Mouse (Mus musculus): Measurements from ENCODE around the gene Pip4k2b.
A peak's percentile ranks its signal among the peaks of the same experiment; 100 is the strongest.
"Not testable (repeated sequence)": the region's sequence is repeated elsewhere in the genome, so short reads cannot be mapped to it uniquely, and the experiment has no call there.

Pip4k2b gene

DNA sequence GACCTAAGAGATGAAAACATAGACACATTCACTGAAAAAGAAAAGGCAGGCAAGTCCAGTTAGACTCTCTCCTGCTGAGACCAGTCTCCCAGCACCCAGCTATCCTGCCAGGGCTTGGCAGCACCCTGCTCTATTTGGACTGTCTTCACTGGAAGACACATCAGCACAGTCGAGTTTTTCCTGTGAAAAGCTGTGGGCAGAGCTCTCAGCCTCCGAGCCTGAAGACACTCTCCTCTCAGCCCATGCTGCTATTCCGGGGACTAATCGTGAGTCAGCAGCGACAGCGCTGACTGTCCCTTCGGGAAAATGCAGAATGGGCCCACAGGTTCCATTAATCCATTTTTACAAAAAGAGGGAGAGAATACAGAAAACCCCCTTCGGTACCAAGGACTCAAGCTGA is 8.8 kb upstream of the Pip4k2b start:
- no peak for DNase-seq (ENCODE audit: extremely low spot score, low read depth, low spot score)

DNA sequence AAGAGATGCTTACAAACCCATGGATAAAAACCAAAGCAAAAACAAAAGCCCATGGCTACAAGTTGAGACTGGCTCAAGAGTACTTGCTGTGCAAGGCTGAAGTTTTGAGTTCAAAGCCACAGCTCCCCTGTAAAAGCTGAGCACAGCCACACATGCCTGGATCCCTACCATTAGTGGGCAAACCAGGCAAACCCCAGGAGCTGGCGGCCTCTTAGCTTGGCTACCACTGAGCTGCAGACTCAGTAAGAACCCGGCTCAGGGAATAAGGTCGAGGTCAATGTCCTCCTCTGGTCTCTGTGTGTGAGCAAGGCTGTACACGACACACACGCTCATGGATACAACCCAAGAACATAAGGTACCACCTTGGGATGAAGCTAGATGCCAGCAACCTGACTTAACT is 4.0 kb upstream of the Pip4k2b start:
- DNase-seq (ENCODE audit: extremely low spot score, low read depth, low spot score): no peak

DNA sequence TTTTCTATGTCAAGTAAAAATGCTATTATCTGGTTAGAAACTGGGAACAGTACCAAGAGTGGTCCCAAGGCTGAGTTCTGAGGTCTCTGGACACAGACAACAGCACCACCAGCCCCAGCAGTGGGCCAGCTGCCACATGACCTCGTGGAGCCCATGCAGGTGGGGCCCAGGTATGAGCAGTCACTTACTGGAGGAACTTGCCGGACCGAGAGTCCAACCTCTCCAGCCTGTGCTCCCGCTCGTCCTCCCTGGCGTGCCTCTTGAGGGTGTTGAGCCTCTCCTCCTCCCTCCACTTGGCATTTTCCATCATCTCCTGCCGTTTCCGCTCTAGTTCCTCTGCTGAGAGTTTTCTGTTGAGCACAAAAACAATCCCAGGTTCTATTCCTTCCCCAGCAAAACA is 3.3 kb upstream of the Pip4k2b start:
- no peak for DNase-seq (ENCODE audit: extremely low spot score, low read depth, low spot score)

GRCm38 (mm10) chr11:97745331-97745721 is 822 bp upstream of the Pip4k2b start:
- DNase-seq (ENCODE audit: extremely low spot score, low read depth, low spot score): no peak

GRCm38 (mm10) chr11:97744718-97745330 is 320 bp upstream of the Pip4k2b start:
- DNase-seq (ENCODE audit: extremely low spot score, low read depth, low spot score): peak; percentile 95

DNA sequence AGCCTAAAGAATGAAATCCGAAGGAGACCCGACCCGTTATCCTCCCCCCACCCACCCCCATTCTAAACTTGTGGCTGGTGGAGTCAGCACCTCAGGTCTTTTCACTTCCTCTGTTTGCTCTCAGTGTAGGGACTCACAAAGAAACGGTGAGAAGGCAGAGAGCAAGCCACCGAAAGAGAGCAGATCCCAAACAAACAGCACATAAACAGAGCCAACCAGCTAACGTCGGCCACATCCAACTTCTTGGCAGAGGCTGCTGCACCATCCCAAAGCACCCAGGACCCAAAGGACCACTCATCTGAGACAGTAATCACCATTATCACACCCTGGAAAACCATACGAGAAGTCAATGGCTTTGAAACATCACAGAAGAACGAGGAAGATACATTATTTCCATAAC is 1.1 kb downstream of the Pip4k2b start:
- DNase-seq (ENCODE audit: extremely low spot score, low read depth, low spot score): no peak

- DNase-seq (ENCODE audit: extremely low spot score, low read depth, low spot score): no peak
These were observed 1.9 kb downstream of the Pip4k2b start for GRCm38 (mm10) chr11:97742591-97742990.

GRCm38 (mm10) chr11:97742157-97742556 is 2.3 kb downstream of the Pip4k2b start:
- DNase-seq (ENCODE audit: extremely low spot score, low read depth, low spot score): no peak

- DNase-seq (ENCODE audit: extremely low spot score, low read depth, low spot score): no peak
These were observed 4.3 kb downstream of the Pip4k2b start for GRCm38 (mm10) chr11:97740190-97740589.

DNA sequence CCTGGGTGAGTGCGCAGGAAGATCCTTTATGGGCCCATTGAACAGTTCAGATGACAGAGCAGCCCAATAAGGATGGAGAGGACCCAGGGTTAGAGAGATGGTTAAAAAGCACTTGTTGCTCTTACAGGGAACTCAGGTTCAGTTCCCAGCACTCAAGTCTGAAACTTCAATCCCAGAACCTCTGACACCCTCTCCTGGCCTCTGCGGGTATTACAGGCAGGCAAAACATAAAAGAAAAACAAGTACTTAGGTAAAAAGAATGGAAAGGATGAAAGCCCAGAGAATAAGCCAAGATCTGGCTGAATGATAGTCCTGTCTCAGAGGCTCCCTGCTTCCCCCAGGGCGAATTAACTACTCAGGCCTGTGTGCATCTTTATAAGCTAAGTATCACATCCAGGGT is 5.3 kb downstream of the Pip4k2b start:
- DNase-seq (ENCODE audit: extremely low spot score, low read depth, low spot score): no peak

DNA sequence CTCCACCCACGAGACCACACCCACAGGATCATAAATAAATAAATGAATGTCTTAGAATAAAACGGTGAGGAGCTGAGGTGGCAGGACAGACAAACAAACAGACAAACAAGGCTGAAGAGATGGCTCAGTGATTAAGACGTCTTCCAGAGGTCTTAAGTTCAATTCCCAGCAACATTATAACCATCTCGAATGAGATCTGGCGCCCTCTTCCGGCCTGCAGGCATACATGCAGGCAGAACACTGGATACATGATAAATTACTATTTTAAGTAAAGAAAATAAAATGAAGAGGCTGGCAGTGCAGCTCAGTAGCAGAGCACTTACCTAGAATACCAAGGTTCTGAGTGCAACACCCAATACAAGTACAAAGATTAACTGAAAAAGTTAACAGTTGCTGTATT is 5.8 kb downstream of the Pip4k2b start:
- no peak for DNase-seq (ENCODE audit: extremely low spot score, low read depth, low spot score)

DNA sequence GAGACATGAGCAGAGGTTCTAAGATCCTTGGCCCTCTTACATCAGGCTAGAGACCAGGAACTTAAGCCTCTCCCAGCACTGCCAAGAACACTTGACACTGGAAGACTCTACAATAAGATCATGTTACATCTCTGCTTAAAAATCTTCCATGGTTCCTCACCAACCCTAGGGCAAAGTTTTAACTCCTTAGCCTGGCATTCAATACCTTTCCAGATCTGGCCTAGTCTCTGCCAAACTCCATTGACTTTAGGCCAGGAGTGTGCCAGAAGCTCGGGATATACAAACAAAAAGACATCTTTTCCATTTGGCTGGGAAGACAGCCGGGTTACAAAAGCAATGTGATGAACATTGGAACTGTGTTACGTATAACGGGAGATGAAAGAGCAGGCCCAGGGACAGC is 6.9 kb downstream of the Pip4k2b start:
- no peak for DNase-seq (ENCODE audit: extremely low spot score, low read depth, low spot score)

DNA sequence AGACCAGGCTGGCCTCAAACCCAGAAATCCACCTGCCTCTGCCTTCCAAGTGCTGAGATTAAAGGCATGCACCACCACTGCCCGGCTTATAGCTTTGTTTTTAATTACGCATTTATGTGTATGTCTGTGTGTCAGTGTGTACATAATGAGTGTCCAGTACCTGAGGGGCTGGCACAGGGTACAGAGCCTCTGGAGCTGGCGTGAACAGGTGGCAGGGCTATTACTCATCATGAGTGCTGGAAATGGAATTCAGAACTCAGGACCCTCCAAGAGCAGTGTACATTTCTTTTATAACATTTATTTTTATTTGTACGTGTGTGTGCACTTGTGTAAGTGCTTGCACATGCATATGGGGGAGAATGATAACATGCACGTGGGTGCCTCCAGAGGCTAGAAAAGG is 7.9 kb downstream of the Pip4k2b start:
- DNase-seq (ENCODE audit: extremely low spot score, low read depth, low spot score): no peak

- not testable (repeated sequence) for DNase-seq (ENCODE audit: extremely low spot score, low read depth, low spot score)
These were observed 9.7 kb downstream of the Pip4k2b start for GRCm38 (mm10) chr11:97734810-97735209.

- DNase-seq (ENCODE audit: extremely low spot score, low read depth, low spot score): peak; percentile 81
These were observed 10.8 kb downstream of the Pip4k2b start for GRCm38 (mm10) chr11:97733689-97734088.

GRCm38 (mm10) chr11:97728730-97729129 is 15.8 kb downstream of the Pip4k2b start:
- no peak for DNase-seq (ENCODE audit: extremely low spot score, low read depth, low spot score)

GRCm38 (mm10) chr11:97728311-97728710 is 16.2 kb downstream of the Pip4k2b start:
- DNase-seq (ENCODE audit: extremely low spot score, low read depth, low spot score): no peak

- DNase-seq (ENCODE audit: extremely low spot score, low read depth, low spot score): no peak
These were observed 20.8 kb downstream of the Pip4k2b start for GRCm38 (mm10) chr11:97723709-97724108.

DNA sequence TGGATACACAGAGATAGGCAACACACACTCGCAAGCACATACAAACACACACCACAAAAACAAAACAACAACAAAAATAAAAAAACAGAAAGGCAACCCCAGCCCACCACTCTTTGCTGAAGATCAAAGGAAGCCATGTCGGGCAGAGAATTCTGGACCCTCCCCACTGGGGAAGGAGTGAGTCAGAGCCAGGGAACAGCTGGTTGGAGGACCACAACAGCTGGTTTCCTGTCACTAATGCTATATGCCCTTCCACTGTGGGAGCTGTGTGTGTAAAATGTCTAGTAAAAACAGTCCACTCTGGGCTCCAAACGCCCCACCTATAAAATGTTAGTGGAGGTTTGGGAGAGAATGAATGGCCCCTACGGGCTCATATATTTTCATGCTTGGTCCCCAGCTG is 23.2 kb downstream of the Pip4k2b start:
- no peak for DNase-seq (ENCODE audit: extremely low spot score, low read depth, low spot score)

DNA sequence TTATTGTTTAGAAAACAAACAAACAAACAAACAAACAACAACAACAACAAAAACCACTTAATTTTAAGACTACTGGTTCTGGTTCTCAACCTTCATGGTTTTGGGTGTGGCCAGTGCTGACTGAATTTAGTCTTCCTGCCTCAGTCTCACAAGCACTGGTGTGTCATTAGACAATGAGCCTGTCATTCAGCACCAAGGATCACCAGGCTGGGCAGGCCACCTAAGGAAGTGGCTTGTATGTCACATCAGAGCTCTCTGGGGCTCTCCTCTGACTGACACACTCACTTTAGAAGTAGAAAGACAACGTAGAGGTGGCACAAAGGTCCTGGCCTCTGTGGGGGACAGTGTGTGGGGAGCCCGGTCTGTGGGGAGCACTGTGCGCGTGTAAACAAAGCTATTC is 25.5 kb downstream of the Pip4k2b start:
- DNase-seq (ENCODE audit: extremely low spot score, low read depth, low spot score): no peak

GRCm38 (mm10) chr11:97718281-97718860 is 26.1 kb downstream of the Pip4k2b start:
- no peak for DNase-seq (ENCODE audit: extremely low spot score, low read depth, low spot score)

GRCm38 (mm10) chr11:97717369-97718280 is 26.9 kb downstream of the Pip4k2b start:
- DNase-seq (ENCODE audit: extremely low spot score, low read depth, low spot score): no peak

Data from hindlimb bud, embryonic 11.5 days (tissue).